Mouse (Mus musculus): Measurements from ENCODE around the gene Ptprt.
A peak's percentile ranks its signal among the peaks of the same experiment; 100 is the strongest.

Gene Ptprt

DNA sequence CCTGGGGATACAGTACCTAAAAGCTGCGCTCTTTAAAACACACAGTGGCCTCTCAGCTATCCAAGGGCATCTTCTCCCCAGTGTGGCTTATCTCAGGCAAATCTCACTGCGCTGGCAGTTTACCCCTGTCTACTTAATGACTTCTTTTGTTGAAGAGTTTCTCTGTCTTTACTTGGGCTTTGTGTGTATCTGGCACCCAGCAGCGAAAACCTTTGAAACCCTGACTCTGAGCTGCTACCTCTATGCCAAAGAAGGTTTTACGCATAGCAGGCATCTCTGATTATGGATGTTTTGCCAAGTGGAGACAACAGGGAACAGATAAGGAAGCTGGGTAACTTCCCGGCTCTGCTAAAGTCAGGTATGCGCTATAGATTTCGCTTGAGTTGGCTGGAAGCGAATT is 956.1 kb downstream of the Ptprt start:
- no peak for DNase-seq (ENCODE audit: low spot score in 2 of 2)

DNA sequence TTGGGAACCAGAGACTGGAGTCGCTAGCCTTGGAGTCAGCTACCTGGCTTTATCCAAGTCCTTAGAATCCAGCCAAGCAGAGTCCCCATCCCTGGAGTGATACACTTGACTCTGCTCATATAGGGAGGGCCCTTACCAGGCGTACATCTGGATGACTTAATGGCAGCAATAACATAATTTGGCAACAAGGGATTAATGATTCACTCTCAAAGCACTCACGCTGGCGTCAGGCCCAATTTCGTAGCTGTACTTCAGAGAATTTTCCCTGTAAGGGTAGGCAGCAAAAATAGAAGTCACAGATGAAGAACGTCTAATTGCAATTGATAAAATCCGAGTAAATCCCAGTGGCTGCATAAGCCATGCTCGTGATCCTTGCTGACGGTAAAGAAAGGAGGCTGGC is 956.5 kb downstream of the Ptprt start:
- peak; percentile 41 to 50 for DNase-seq (ENCODE audit: low spot score in 2 of 2)

DNA sequence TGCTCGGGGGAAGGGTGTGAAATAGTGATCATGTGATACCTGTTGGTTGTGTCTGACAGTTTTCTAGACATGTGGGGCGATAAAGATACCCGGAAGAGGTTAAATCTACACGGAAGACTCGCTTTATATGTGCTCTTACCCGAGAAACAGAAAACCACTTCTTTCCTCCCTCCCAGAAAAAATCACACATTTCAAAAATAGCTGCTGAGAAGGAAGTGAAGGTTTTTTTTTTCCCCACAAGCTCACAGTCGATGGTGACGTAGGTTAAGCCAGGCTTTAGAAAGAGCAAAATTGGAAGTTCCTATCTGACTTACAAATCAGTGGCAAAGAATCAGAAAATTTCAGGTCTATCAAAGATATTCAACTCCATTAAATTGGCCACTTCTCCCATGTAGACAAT is 965.1 kb downstream of the Ptprt start:
- no peak for DNase-seq (ENCODE audit: low spot score in 2 of 2)

DNA sequence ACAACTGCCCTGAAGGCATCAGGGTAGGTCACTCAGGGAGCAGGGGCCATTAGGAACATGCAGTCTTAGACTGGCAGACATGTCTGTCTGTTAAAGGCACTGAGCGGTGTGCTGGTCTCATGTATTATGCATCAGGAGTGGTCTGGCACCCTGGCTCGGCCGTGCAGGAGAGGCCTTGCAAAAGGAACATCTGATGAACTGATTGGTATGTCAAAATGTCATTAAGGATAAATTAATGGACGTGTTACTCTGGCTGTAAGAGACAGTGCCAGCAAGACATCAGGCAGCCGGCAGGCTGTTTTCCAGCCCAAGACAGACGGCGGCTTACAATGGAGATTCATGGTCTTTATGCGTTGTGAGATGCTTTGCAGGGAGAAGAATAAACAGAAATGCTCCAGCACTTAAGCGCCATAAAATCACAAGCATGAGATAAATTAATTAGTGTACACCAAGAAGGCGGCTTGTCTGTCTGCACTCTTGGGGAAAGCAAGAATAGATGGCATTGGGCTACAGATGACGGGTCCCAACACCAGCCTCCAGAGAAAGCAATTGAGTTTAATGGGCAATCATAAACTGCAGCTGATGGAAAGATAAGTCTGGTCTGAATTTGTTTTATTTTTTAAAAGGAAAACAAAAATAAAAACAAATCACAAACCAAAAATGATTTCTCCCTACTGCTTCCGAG is 992.5 kb downstream of the Ptprt start:
- DNase-seq (ENCODE audit: low spot score in 2 of 2), result no peak

DNA sequence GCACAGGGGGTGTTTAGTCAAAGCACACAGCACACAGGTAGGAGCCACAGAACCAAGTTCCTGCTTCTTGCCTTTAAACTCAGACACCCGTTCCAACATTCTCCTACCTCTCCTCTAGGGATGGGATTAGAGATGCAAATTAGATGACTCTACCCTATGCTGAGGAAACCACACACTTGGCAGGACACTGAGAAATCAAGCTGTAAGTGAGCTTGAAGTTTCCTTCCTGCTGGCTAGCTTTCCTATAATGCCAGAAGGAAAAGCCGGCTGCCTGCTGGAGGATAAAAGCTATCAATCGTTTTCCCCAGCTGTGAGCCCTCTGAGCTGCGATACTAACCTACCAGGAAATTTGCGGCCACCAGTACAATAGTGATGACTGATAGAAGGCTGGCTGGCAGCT is 999.0 kb downstream of the Ptprt start:
- no peak for DNase-seq (ENCODE audit: low spot score in 2 of 2)

DNA sequence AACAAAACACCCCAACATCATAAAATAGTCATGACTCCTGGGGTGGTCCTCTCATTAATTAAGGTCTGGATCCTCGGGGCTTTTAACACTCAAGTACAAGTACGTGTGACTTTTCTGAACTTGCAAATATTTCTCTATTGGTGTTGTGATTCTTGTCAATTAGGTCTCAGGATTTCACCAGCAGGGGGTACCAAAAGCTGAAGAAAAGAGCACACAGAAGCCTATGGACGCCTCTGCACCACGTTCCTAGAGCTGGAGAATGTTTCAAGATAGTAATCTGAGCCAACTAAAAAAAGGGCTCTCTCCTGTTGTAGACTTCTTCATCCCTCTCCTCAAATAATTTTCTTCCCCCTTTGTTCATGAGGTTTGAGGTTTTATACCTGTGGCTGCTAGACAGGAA is 1000.1 kb downstream of the Ptprt start:
- DNase-seq (ENCODE audit: low spot score in 2 of 2), result peak; percentile 49 to 64

DNA sequence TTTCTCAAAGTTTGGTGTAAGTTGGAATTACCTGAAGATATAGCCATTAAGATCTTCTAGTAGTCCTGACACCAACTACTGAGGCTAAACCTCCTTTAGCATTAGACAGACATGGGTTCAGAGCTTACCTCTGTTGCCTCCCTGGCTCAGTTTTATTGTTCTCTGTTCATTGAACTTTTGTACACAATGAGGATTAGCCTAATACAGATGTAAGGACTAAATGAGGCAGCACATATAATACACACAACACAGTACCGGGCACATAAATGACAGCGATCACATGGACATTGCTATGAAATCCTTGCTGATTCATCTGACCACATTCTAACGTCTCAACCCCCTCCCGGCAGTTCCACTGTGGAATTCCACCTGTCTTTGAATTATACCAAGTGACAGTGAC is 1003.9 kb downstream of the Ptprt start:
- DNase-seq (ENCODE audit: low spot score in 2 of 2), result no peak

DNA sequence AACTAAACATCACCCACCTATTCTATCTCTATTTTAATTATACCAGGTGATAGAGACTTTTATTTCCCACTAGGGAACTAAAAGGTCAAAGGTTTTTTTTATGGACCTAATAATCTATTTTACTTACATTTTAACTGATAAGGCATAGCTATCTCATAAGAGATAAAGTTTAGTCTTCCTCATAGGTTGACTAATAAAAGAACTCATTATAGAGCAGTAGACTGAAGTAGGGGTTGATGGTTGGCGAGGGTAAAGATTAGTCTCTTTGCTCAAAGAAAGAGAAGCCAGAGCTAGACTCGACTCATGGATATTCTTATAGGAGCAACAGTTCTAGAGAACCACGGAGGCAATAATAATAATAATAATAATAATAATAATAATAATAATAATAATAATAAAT is 1004.3 kb downstream of the Ptprt start:
- no peak for DNase-seq (ENCODE audit: low spot score in 2 of 2)

DNA sequence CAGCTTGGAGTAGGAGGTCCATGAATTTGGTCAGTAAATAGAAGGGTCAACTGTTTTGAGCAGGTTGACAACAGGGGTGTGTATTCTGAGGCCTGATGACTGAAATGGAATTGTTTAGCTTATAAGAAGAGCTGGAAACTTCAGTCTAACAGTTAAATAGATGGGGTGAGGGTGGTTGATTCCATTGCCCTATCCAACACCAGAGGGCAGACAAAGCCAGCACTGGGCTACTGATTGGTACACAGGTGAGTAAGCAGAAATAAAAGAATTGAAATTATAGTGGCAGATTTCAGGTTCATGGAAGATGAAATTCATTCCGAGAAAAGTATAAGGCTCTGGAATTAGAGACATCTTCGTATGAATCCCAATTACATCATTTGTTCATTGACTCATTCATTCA is 1020.1 kb downstream of the Ptprt start:
- DNase-seq (ENCODE audit: low spot score in 2 of 2), result no peak

DNA sequence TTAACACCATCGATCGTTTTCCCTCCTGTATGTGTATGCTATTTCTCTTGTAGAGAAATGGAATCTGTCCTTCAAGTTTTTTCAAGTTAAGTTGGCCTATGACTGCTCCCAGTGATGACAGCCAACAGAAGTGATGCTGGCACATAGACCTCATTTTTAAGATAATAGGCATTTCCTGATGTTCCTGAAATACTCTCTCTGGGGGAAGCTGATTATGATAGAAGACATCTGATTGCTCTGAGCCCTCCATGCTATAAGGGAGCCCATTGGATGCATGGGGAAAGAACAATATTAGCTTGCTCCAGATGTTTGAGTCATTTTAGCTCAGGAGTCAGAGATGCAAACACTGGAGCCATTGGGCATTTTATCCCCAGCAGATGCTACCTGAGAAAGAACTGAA is 1026.9 kb downstream of the Ptprt start:
- DNase-seq (ENCODE audit: low spot score in 2 of 2), result no peak

DNA sequence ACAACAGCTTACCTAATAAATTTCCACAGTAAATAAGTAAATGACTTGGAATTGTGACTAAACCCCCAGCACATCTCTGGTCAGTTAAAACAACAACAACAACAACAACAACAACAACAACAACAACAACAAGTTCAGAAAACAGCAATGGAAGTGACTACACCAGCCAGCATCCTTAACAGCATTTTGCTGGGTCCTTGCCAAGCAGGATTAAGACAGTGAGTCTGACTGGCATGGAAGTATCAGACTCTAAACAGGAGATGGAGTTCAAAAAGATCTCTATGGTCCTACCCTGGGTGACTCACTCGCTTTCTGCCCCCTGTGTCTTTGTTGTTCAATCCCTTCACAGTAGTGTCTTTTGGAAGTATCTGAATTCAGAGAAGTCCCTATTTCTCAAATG is 1035.1 kb downstream of the Ptprt start:
- no peak for DNase-seq (ENCODE audit: low spot score in 2 of 2)

DNA sequence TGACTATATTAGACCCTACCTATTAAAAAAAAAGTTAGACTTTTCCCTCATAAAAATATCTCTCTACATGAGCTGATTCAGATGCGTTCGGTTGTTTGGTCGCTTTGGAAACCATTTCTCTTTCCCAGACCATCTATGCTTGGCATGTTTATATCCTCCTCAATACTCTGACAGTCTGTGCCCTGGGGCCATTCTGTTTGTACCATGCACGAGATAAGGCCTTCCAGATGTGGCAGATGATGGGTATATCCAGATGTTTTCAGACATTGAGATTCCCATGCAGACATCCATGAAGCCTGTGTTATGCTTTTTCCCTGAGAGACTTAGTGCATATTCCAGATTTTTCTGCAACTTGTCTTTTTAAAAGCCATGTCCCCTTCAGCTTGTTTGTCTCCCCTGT is 1052.5 kb downstream of the Ptprt start:
- DNase-seq (ENCODE audit: low spot score in 2 of 2), result no peak

DNA sequence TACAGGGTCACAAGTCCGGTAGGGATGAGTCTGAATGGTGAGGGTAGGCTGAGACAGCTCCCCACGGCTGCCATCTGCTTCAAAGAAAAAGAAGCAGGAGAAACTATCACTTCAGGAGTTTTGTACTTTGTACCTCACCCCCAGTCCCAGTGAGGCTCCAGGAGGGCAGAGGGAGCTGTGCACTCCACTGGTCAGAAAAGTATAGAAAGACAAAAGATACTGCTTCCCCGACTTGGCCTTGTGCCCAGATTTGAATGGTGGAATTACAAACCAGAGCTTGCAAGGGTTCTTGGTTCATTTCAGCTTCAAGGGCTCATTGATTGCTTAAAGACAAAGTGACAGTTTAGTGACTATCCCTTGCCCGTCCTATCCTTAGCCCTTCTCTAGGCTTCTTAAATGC is 1053.6 kb downstream of the Ptprt start:
- no peak for DNase-seq (ENCODE audit: low spot score in 2 of 2)

DNA sequence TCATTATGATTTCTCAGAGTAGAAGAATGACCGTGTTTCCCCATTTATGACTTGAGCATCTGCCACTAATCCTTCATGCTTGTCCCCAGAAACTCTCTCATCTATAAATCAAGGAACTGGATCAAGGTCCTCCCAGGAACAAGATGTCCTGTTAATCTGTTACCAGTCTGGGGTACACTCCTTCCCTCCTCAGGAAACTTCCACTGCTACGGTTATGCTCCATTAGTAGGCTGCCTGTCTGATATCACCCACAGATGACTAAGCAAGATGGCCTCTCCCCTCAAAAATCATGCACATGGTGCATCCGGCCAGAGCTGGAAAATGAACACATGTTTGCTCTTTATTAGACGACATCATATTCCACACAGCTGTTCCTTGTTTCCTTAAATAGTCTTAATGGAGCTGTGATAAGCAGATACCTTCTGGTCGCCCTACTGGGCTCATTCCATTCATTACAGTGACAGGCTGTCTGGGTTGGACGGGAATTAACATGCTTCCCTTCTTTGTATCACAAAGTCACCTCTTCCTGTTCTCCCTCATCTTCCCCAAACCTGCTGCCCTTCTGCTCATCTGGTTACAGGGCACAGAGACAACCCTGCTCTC is 1060.6 kb downstream of the Ptprt start:
- no peak for DNase-seq (ENCODE audit: low spot score in 2 of 2)

DNA sequence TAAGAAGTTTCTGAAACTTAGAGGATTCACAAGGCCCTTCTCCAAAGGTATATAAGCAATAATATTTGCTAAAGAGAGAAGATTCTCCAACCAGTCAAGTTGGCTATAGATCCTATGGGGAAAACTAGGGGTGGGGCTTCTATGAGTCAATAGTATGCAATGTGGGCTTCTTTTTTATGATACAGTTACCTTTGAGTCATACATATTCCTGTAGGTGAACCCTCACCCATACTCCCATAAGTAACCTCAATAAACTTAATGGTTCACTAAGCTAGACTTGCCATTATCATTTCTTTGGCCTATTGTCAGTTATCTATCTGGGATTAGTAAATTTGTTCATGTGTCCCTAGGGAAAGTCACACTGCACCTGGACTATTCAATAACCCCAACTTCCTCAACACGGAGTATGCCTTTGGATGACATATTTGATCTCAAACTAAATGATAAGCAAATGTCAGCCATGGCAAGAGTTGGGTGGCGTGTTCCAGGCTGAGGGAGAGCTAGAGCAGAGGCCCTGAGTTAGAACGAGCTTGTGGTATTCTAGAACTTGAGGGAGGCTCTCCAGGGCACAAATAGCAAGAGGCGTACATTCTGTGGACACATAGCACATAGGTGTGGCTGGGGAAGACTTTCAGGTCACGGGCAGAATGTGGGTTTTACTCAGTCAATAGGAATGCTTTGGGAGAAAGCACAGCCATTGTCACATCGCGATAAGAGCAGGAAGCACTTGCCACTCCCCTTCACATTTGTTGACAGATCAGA is 1067.4 kb downstream of the Ptprt start:
- no peak for DNase-seq (ENCODE audit: low spot score in 2 of 2)

DNA sequence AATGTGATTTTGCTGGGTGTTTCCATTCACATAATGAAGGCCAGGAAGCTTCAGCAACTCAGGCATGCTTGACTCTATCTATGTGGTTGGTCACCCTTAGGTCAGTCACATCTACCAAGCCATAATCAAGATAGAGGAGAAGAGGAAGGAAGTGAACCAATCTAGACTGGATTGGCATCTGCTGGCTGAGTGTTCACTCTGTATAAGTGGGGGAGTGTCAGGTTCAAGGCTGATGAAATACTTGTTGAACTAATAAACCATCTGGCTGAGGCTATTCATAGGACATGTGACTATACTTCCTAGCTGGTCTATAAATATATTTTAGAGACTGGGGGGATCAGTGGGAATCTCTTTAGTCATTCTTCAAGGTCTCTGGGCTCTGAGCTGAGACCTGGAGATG is 1086.5 kb downstream of the Ptprt start:
- no peak for DNase-seq (ENCODE audit: low spot score in 2 of 2)

DNA sequence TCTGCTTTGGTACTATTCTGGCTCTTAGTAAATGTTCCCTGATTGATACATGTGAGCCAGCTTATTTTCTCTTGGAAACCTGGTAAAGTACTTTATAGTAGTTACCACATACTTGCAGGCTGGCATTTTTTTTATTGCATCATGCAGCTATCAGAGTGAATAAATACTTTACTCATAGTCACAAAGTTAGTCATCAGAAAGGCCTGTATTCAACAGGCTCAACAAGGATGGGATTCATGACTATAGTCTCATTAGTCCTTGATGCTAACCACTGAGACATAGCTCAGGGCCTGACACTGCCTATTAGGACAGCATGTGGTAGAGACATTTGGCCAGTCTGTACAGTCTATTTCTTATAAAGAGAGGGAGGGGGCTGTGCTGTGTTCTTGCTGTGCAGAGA is 1088.7 kb downstream of the Ptprt start:
- no peak for DNase-seq (ENCODE audit: low spot score in 2 of 2)

DNA sequence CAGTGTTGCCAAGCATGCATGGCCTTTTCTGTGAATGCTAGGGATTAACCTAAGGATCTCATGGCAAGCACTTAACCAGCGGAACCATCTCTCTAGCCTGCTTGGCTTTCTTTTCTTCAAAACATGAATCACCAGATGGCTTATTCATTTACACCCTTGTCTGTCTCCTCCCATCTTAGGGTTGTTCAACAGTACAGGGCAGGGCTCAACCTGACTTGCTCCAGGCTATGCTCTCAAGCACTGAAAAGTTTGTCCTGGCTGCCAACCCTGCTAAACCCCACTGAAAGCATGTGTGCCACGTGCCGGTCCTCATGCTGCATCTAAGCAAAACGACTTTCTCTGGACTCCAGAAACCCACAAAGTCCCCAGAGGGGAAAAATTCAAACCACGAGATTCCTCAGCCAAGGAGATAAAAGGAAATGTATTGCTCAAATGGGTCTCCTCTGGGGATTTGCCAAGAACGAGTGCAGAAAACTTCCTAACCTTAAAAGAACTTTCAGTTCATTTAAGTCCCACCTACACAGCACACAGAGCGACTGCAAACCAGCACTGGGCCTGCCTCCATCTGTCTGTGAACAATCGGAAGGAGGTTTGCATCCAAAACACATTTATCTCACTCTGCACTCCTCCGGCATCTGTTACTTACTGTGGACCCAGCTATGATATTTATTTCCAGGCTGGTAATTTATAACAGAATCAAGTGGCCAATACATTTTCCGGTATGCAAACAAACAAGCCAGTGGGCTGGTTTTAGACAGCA is 1090.5 kb downstream of the Ptprt start:
- peak; percentile 33 to 52 for DNase-seq (ENCODE audit: low spot score in 2 of 2)

DNA sequence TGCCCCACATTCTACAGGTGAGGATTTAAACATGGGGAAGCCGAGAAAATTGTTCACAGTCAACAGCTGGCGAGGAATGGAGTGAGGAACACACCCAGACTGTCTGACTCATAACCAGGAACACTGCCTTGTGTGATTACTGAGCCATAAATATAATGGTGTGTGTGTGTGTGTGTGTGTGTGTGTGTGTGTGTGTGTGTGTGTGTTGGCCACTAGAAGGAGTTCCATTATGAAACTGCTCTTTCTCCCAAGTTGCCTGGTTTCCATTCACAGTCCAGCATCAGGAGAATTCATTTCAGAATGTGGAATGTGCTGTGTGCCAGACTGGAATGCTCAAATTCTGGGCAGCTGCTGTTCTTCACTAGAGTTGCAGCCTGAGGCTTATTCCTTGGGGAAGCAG is 1099.4 kb downstream of the Ptprt start:
- peak; percentile 23 to 34 for DNase-seq (ENCODE audit: low spot score in 2 of 2)

DNA sequence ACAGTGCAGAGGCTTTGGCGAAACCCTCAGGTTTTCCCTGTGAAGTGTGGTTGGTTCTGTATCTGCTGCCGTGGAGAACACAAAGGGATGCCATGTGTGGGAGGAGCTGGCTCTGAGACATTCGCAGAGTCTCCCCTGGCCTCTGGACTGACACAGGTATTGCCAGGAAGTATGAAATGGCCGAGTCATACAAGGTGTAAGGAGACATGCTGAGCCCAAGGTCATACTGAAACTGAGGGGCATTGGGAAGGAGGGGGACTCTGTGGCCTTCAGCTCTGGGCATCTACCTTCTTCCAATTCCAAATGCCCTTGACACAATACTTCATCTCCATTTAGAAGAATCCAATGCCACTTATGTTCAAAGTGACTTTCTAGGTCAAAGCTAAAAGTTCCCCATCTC is 1103.1 kb downstream of the Ptprt start:
- DNase-seq (ENCODE audit: low spot score in 2 of 2), result no peak

DNA sequence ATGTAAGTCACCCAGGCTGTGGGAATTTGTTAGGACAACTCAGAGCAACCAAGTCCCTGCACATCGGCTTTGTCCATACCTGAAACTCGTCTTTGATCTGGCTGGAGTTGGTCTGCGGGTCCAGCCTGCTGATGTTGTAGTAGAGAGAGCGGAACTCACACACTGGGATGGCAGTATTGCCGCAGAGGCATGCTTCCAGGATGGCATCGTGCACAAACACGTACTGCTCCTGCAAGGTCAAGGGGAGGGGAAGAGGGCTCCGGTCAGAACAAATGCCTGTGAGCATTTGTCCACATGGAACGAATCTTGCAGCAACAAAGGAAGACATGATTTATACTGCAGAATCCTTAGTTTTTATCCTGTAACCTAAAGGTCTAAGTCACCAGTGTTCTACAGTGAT is 1107.3 kb downstream of the Ptprt start:
- DNase-seq (ENCODE audit: low spot score in 2 of 2), result no peak

DNA sequence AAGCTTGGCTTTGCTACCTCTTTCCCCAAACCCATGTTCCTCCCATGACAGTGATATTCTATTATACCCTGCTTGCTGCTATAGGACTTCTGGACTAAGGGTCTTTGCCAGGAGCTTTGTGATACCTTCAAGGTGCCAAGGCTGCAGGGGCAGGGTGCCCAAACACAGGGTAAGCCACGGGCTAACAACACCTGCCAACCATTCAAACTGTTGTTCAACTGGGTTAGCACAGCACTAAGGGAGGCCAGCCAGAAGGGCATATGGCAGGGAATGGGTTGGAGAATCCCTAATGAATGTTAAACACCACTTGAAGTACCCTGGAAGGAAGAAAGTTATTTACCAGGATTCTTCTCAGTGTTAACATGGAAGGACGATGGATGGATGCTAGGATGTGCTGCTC is 1108.9 kb downstream of the Ptprt start:
- DNase-seq (ENCODE audit: low spot score in 2 of 2), result no peak

DNA sequence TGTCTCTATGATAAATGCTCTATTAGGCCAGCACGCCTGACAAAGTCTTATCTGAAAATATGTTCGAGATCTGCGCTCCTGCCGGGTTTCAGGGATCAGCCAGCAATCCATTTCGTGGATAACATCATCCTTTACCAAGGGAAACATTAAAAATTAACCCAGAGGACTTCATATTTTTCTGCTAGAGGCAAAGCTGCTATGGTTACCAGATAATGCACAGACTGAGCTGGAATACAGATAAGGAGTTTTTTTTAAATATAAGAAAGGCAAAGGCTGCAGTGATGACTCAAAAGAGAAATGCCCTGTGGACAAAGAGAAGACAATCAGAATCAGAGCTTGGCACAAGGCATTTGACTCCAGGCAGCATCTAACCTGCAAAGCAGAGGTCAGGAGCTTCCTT is 1111.4 kb downstream of the Ptprt start:
- DNase-seq (ENCODE audit: low spot score in 2 of 2), result no peak

Measured in right cerebral cortex, adult 2 months (tissue).